Mouse (Mus musculus) lung, adult 2 months (tissue): ENCODE results near the gene Mpi.

Experiments
- CTCF ChIP-seq: fragments of 200-500 bp; IDR thresholded peaks from 2 replicates; pipeline ENCODE4 v1.5.1; 2011; ENCODE audit warnings: mild to moderate bottlenecking, low read length, control low read depth; ENCODE audit not compliant: insufficient read depth
- POLR2A ChIP-seq: fragments of 200-500 bp; IDR thresholded peaks from 2 replicates; pipeline ENCODE4 v1.6.1; 2011; ENCODE audit warnings: low read depth, mild to moderate bottlenecking, control low read depth, low read length, borderline replicate concordance; ENCODE audit errors: extremely low read depth

- TF ChIP-seq CTCF (no peak), POLR2A (no peak)
These were observed 48.8 kb downstream of the Mpi start, which contains the start of gene Rpp25 for GRCm38 (mm10) chr9:57503622-57504380.
